Mouse (Mus musculus) frontal cortex, postnatal 25 days (tissue): ENCODE results near the gene Cyp2d11.

ENCODE experiments used
- DNase-seq, 2 experiments: peaks; one replicate each; pipeline ENCODE4 v3.0.0; 2022; ENCODE audit warnings: low spot score in 2 of 2

Cyp2d11 gene

GRCm38 (mm10) chr15:82351480-82351879 is 42.3 kb downstream of the Cyp2d11 start:
- DNase-seq, result no peak

GRCm38 (mm10) chr15:82350349-82350748 is 43.5 kb downstream of the Cyp2d11 start:
- no peak for DNase-seq

DNA sequence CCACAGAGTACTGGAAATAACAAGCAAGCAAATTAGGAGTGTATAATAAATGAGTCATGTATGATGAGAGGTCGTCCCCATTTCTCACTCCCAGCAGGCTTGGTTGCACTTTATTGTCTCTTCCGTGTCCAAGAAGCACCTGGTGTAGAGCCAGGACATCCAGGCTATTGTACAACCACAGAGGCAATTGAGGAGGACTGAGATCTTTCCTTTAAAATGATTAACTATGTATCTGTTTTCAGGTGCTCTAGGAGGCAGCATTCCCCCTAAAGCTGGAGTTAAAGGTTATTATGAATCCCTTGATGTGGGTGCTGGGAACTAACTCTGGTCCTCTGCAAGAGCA is 44.9 kb downstream of the Cyp2d11 start:
- DNase-seq, result no peak

DNA sequence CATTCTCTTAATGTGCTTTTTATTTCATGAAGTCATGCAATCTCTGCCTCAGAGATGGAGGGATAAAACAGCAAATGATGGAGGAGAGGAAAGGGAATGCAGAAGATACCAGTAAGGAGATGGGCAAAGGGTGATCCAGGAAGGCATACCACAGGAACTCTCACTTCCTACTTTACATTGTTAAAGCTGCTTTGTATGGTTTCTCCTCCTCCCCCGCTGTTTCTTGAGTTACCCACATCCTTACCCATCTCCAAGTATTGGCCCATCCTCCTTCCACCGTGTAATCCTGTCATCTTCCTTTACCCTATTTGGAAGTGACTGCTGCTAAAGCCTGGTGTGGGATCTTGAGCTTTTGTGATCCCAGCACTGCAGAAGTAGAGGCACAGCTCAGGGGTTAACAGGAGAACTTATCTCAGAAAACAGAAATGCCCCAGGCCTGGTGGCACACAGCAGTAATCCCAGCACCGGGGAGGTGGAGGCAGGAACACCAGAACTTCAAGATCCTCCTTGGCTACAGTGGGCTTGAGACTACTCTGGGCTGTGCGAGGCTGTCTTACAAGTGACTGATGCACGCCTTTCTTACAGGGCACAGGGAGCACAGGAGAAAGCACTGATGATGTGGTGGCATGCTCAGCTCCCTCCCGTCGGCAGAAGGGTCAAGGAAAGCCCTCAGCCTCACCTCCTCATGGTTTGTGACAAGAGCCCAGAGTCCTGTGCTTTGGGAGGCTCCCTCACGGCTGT is 45.4 kb downstream of the Cyp2d11 start:
- no peak for DNase-seq

- no peak for DNase-seq
Measured at GRCm38 (mm10) chr15:82347852-82348251, 46.0 kb downstream of the Cyp2d11 start.

GRCm38 (mm10) chr15:82347303-82347676 is 46.5 kb downstream of the Cyp2d11 start:
- DNase-seq, result no peak

DNA sequence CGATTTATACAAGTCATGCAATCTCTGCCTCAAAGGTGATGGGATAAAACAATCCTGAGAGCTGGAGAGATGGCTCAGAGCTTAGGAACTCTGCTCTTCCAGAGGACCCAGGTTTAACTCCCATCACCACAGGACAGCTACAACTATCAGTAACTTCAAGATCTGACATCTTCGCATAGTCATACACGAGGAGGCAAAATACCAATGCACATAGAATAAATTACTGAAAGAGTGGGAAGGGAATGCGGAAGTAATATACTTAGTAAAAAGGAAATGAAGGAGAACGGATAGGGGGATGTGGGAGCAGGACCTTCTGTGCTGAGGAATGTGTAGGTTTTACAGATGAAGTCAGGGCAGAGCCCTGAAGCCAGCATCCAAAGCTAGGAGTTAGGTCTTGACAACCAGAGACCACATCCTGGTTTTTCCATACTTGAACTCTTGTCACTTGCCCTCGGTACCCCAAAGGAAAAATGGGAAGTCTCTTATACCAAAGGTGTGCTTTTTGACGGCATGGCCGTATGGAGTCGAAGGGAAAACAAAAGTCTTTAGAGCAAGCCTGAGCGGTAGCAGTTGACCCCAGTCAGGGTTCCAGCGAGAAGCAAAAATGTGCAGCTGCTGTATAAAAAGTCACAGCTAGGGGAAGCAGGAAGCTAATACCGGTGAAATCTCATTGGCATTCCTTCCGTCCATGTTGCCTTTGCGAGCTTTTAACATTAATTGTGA is 47.1 kb downstream of the Cyp2d11 start:
- DNase-seq, result no peak

- DNase-seq, result peak; percentile 94 to 97
Measured at GRCm38 (mm10) chr15:82345820-82346470, 47.9 kb downstream of the Cyp2d11 start.

GRCm38 (mm10) chr15:82344971-82345370 is 48.9 kb downstream of the Cyp2d11 start:
- DNase-seq, result no peak

DNA sequence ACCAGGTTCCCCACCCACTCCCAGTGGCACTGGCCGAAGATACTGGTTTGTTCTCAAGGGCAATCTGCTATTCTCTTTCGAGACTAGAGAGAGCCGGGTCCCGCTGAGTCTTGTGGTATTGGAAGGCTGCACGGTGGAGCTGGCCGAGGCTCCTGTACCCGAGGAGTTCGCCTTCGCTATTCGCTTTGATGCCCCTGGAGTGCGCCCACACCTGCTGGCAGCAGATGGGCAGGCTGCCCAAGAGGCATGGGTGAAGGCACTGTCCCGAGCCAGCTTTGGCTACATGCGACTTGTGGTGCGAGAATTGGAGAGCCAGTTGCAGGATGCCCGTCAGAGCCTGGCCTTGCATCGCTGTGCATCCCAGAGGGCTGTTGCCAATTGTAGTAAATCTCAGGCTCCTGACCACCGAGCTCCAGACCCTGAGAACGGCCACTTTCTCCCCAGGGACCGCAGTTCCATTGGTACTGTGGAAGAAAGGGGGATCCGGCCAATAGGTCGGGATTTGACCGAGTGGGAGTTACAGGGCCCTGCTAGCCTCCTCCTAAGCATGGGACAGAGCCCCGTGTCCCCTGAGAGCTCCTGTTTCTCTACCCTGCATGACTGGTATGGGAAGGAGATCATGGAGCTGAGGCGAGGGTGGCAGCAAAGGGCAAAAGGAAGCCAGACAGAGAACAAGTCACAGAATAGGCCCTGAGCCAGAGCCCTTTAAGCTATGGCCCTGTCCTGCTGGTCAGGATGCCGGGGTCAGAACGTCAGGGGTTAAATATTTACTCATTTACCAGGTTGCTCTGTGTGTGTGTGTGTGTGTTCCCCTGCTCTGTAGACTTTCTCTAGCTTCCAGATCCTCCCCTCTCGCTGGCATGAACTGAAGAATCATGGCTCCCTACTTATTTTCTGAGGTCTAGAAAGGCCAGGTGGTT is 50.2 kb downstream of the Cyp2d11 start:
- DNase-seq, result no peak

GRCm38 (mm10) chr15:82342543-82342935 is 51.3 kb downstream of the Cyp2d11 start:
- no peak for DNase-seq

DNA sequence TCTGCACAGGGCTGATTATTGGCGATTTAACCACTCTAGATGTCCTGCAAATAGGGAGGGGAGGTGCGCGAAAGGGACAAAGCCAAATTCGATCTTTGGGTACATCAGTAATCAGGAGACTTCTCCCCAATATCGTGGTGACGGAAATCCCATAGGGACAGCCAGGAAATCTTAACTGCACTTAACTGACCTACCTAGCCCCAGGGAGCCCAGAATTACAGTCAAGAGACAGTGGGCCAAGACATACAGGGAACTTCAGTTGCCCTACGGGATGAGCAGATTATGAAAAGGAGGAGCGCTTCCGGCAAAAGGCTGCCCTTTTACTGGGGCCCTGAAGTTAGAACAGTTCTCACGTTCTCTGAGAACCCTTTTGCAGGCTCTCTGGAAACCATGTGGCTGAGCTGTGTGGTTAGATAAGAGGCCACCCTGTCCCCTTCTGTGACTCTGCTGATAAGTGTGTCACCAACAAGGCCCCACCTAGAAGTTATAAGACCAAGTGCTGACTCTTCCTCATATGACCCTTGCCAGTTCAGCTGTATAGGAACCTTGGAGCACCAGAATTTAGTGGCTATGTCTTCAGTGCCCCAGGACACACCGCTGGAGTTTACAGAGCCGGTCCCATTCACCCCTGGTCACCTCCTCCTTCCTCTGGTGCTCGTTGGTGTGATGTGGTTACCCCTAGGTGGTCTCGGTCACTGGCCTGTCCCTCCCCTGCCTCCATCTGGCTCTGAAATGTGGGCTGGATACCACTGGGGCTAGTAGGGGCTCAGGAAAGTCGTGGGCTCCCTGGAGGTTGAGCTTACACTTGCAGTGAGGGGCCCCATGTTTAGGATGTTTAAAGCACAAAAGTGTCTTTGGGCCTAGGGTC is 51.9 kb downstream of the Cyp2d11 start:
- no peak for DNase-seq

- DNase-seq, result no peak
Measured at GRCm38 (mm10) chr15:82341036-82341501, 52.8 kb downstream of the Cyp2d11 start.

- no peak for DNase-seq
Measured at GRCm38 (mm10) chr15:82340414-82341035, 53.3 kb downstream of the Cyp2d11 start.

GRCm38 (mm10) chr15:82339634-82340254 is 54.1 kb downstream of the Cyp2d11 start:
- DNase-seq, result no peak
